ENCODE assay signal across 23 mouse cellular contexts in genomic region chr1:56612384-56612783, GRCm38 (mm10). TPM values are rescaled to one million over a fixed set of nuclear protein-coding genes. Genes with fewer than 3 reads are reported as not detected.
"Had no signal": no experiment of that assay in that cellular context is flagged by ENCODE, and none has a peak within 500 bp of the region (broad histone marks: within the 10 kb centered on the region; RNA-seq: fewer than 3 reads in every experiment).

No protein-coding gene starts in this region.

- H3K9ac ChIP-seq: neural tube, embryonic 13.5 days; neural tube, embryonic 15.5 days; stomach, embryonic 15.5 days had no signal

- H3K27me3 ChIP-seq: neural tube, embryonic 13.5 days; neural tube, embryonic 15.5 days; stomach, embryonic 15.5 days had no signal

- H3K36me3 ChIP-seq: neural tube, embryonic 13.5 days; neural tube, embryonic 15.5 days; stomach, embryonic 15.5 days had no signal

- H3K4me3 ChIP-seq: neural tube, embryonic 13.5 days; neural tube, embryonic 15.5 days; stomach, embryonic 15.5 days had no signal

- H3K27ac ChIP-seq: neural tube, embryonic 13.5 days; neural tube, embryonic 15.5 days; stomach, embryonic 15.5 days; stomach, postnatal 0 days had no signal

- H3K4me2 ChIP-seq: neural tube, embryonic 13.5 days; neural tube, embryonic 15.5 days; stomach, embryonic 15.5 days had no signal

- DNase-seq: retina, postnatal 1 day; right cerebral cortex, adult 18-20 months; right cerebral cortex, postnatal 14 days; right cerebral cortex, postnatal 25 days; right cerebral cortex, postnatal 4 days; spleen, adult 18-20 months; thymus, adult 18-20 months; thymus, adult 2 months; thymus, postnatal 14 days; thymus, postnatal 25 days; thymus, postnatal 36 days; thymus, postnatal 4 days had no signal

- H3K9me3 ChIP-seq: neural tube, embryonic 13.5 days; neural tube, embryonic 15.5 days; stomach, embryonic 15.5 days had no signal

- H3K4me1 ChIP-seq: neural tube, embryonic 13.5 days; neural tube, embryonic 15.5 days; stomach, embryonic 15.5 days had no signal

RNA-seq across cellular contexts. Expression of gene Hsfy2, which starts 24.9 kb away (rescaled TPM):
- polyA plus RNA-seq: neural tube, embryonic 13.5 days; neural tube, embryonic 14.5 days; neural tube, embryonic 15.5 days; small intestine, adult 2 months; spleen, adult 2 months; stomach, embryonic 14.5 days; stomach, embryonic 15.5 days; stomach, embryonic 16.5 days; stomach, postnatal 0 days; thymus, adult 2 months; thymus, postnatal 0 days; urinary bladder, adult 2 months had no signal
